Mouse (Mus musculus) adrenal gland, postnatal 10 days (tissue): Measurements from ENCODE around the gene Rhbdd1. TPM values are rescaled to one million over a fixed set of nuclear protein-coding genes. Genes with fewer than 3 reads are reported as not detected.

Source experiments
- DNase-seq: peaks from one replicate; pipeline ENCODE4 v3.0.0; 2021; ENCODE audit warnings: mixed read lengths
- microRNA-seq: library from miRNA; unstranded; fragments of <30 nt; microRNA quantifications from one replicate; pipeline ENCODE4 v1.2.0, GENCODE M21; 2021
- total RNA-seq, 2 experiments: library from RNA; stranded (reverse); gene quantifications; 2 replicates each; pipeline ENCODE4 v1.2.3; 2021

Gene Rhbdd1
- total RNA-seq, 2 experiments from 2014 or later, result 20.4 to 21.2 TPM

- DNase-seq, result no peak
Measured at GRCm38 (mm10) chr1:82482371-82482770, 166.1 kb downstream of the Rhbdd1 start.

GRCm38 (mm10) chr1:82486371-82486770 is 170.1 kb downstream of the Rhbdd1 start:
- no peak for DNase-seq

- no peak for DNase-seq
Measured at GRCm38 (mm10) chr1:82491954-82492353, 175.7 kb downstream of the Rhbdd1 start.

Small RNAs within 50 kb of the gene (microRNA-seq; reads per million reads assigned to microRNA genes)
- not detected for gene Gm22112

Other genes starting within 250 kb of the Rhbdd1 start
- not detected for gene Gm9747, start 83.3 kb upstream of the Rhbdd1 start, total RNA-seq
- gene Irs1, start 25.0 kb upstream of the Rhbdd1 start, total RNA-seq, result 10 to 100 TPM; 17.0 to 24.9 TPM